Mouse (Mus musculus): ENCODE results near the gene Bub3. TPM values are rescaled to one million over a fixed set of nuclear protein-coding genes. Genes with fewer than 3 reads are reported as not detected.

The Bub3 gene
- 222 and 231 TPM in 2 replicates for polyA plus RNA-seq (2015; fragmentation: Nextera tagmentation; extraction: Ambion mirVana)

- peak within 1 kb of the TSS; percentile 87 for H3K4me3 ChIP-seq (replicated peaks)
- peak; percentile 96 for ATAC-seq (replicated peaks; ENCODE audit: low FRiP score)
- H3K36me3 ChIP-seq: peaks cover 34% of the 10 kb centered on the region
- peak within 1 kb of the TSS; percentile 89 for H3K9ac ChIP-seq
- peak within 1 kb of the TSS; percentile 61 for H3K4me2 ChIP-seq
- WGBS: under 1% methylated on average over 47 of the region's 51 CpGs
- H3K4me1 ChIP-seq: peaks cover 33% of the 10 kb centered on the region
- peak within 1 kb of the TSS; percentile 93 for H3K27ac ChIP-seq
- H3K27me3 ChIP-seq: peaks cover 45% of the 10 kb centered on the region
- no peaks in the 10 kb centered on the region for H3K9me3 ChIP-seq (replicated peaks)
Observed at GRCm38 (mm10) chr7:131559986-131560696, at the start of gene Bub3. Bub3 (plus strand) TSS chr7:131560222.

- H3K4me1 ChIP-seq: peaks cover 32% of the 10 kb centered on the region
- H3K36me3 ChIP-seq: no peaks in the 10 kb centered on the region
- H3K27me3 ChIP-seq: peaks cover 86% of the 10 kb centered on the region
- H3K4me3 ChIP-seq (replicated peaks): no peak overlapping the region
- ATAC-seq (replicated peaks; ENCODE audit: low FRiP score): peak; percentile 68; the same call in 1 of the 2 replicates
- no peaks in the 10 kb centered on the region for H3K9me3 ChIP-seq (replicated peaks)
- H3K9ac ChIP-seq: no peak overlapping the region
- H3K27ac ChIP-seq: no peak overlapping the region
- no peak overlapping the region for H3K4me2 ChIP-seq
- WGBS: under 1% methylated on average over 7 of the region's 7 CpGs
Observed at GRCm38 (mm10) chr7:131539979-131540378, 20.0 kb upstream of the Bub3 start.

- Histone ChIP-seq H3K36me3 (no peaks in the 10 kb centered on the region), H3K9ac (no peak overlapping the region), H3K27ac (no peak overlapping the region), H3K9me3 (replicated peaks) (no peaks in the 10 kb centered on the region), H3K4me3 (replicated peaks) (peak overlapping the region; percentile 41), H3K4me1 (peaks cover 32% of the 10 kb centered on the region), H3K27me3 (peaks cover 98% of the 10 kb centered on the region), H3K4me2 (peak overlapping the region; percentile 72)
- no peak for ATAC-seq (replicated peaks; ENCODE audit: low FRiP score)
- WGBS: 1% methylated on average over 41 of the region's 41 CpGs
Observed at GRCm38 (mm10) chr7:131541184-131542114, 18.6 kb upstream of the Bub3 start.

- peak within 1 kb of the TSS; percentile 72 for H3K4me2 ChIP-seq
- no peak within 1 kb of the TSS for H3K9ac ChIP-seq
- no peak; the same call in 1 of the 2 replicates for ATAC-seq (replicated peaks; ENCODE audit: low FRiP score)
- peaks cover 98% of the 10 kb centered on the region for H3K27me3 ChIP-seq
- peak within 1 kb of the TSS; percentile 41 for H3K4me3 ChIP-seq (replicated peaks)
- under 1% methylated on average over 63 of the region's 65 CpGs for WGBS
- peaks cover 32% of the 10 kb centered on the region for H3K4me1 ChIP-seq
- no peaks in the 10 kb centered on the region for H3K36me3 ChIP-seq
- H3K9me3 ChIP-seq (replicated peaks): no peaks in the 10 kb centered on the region
- H3K27ac ChIP-seq: no peak within 1 kb of the TSS
Observed at GRCm38 (mm10) chr7:131542115-131542871, 17.7 kb upstream of the Bub3 start, which contains the start of gene Hmx3. Hmx3 (plus strand) TSS chr7:131542867.

- H3K4me2 ChIP-seq: peak overlapping the region; percentile 72
- peak overlapping the region; percentile 41 for H3K4me3 ChIP-seq (replicated peaks)
- ATAC-seq (replicated peaks; ENCODE audit: low FRiP score): no peak
- peaks cover 32% of the 10 kb centered on the region for H3K4me1 ChIP-seq
- no peaks in the 10 kb centered on the region for H3K9me3 ChIP-seq (replicated peaks)
- H3K36me3 ChIP-seq: no peaks in the 10 kb centered on the region
- H3K27me3 ChIP-seq: peaks cover 98% of the 10 kb centered on the region
- WGBS: under 1% methylated on average over 69 of the region's 71 CpGs
- H3K9ac ChIP-seq: no peak overlapping the region
- no peak overlapping the region for H3K27ac ChIP-seq
Observed at GRCm38 (mm10) chr7:131542872-131543622, 17.0 kb upstream of the Bub3 start.

- no peak for ATAC-seq (replicated peaks; ENCODE audit: low FRiP score)
- H3K9ac ChIP-seq: no peak overlapping the region
- H3K36me3 ChIP-seq: no peaks in the 10 kb centered on the region
- no peaks in the 10 kb centered on the region for H3K9me3 ChIP-seq (replicated peaks)
- H3K27me3 ChIP-seq: peaks cover 98% of the 10 kb centered on the region
- peak overlapping the region; percentile 41 for H3K4me3 ChIP-seq (replicated peaks)
- H3K27ac ChIP-seq: no peak overlapping the region
- peak overlapping the region; percentile 72 for H3K4me2 ChIP-seq
- peaks cover 32% of the 10 kb centered on the region for H3K4me1 ChIP-seq
- under 1% methylated on average over 75 of the region's 75 CpGs for whole genome bisulfite sequencing
Observed at GRCm38 (mm10) chr7:131543623-131544481, 16.2 kb upstream of the Bub3 start.

GRCm38 (mm10) chr7:131544871-131545270 lies 15.2 kb upstream of the Bub3 start:
- 2% methylated on average over 5 of the region's 5 CpGs for WGBS
- Histone ChIP-seq H3K27me3 (peaks cover 98% of the 10 kb centered on the region), H3K4me1 (peaks cover 32% of the 10 kb centered on the region), H3K9me3 (replicated peaks) (no peaks in the 10 kb centered on the region), H3K36me3 (no peaks in the 10 kb centered on the region), H3K4me3 (replicated peaks) (no peak overlapping the region), H3K9ac (no peak overlapping the region), H3K4me2 (no peak overlapping the region), H3K27ac (no peak overlapping the region)
- no peak for ATAC-seq (replicated peaks; ENCODE audit: low FRiP score)

GRCm38 (mm10) chr7:131545701-131546385 lies 14.2 kb upstream of the Bub3 start:
- H3K4me2 ChIP-seq: no peak overlapping the region
- WGBS: 1% methylated on average over 13 of the region's 13 CpGs
- H3K36me3 ChIP-seq: no peaks in the 10 kb centered on the region

GRCm38 (mm10) chr7:131546423-131546822 lies 13.6 kb upstream of the Bub3 start:
- 0% methylated on average over 2 of the region's 2 CpGs for WGBS
- H3K27ac ChIP-seq: no peak overlapping the region
- H3K4me1 ChIP-seq: peaks cover 32% of the 10 kb centered on the region
- peaks cover 98% of the 10 kb centered on the region for H3K27me3 ChIP-seq
- no peaks in the 10 kb centered on the region for H3K9me3 ChIP-seq (replicated peaks)
- H3K9ac ChIP-seq: no peak overlapping the region
- H3K36me3 ChIP-seq: no peaks in the 10 kb centered on the region
- no peak overlapping the region for H3K4me2 ChIP-seq
- no peak for ATAC-seq (replicated peaks; ENCODE audit: low FRiP score)
- no peak overlapping the region for H3K4me3 ChIP-seq (replicated peaks)

More at GRCm38 (mm10) chr7:131545701-131546385, 14.2 kb upstream of the Bub3 start:
- H3K4me1 ChIP-seq: peaks cover 32% of the 10 kb centered on the region
- no peak overlapping the region for H3K27ac ChIP-seq
- H3K9me3 ChIP-seq (replicated peaks): no peaks in the 10 kb centered on the region
- no peak overlapping the region for H3K4me3 ChIP-seq (replicated peaks)
- peaks cover 98% of the 10 kb centered on the region for H3K27me3 ChIP-seq
- H3K9ac ChIP-seq: no peak overlapping the region
- no peak for ATAC-seq (replicated peaks; ENCODE audit: low FRiP score)

- Histone ChIP-seq H3K27ac (no peak overlapping the region), H3K9ac (no peak overlapping the region), H3K4me2 (no peak overlapping the region), H3K4me1 (peaks cover 22% of the 10 kb centered on the region), H3K4me3 (replicated peaks) (no peak overlapping the region), H3K9me3 (replicated peaks) (no peaks in the 10 kb centered on the region), H3K36me3 (no peaks in the 10 kb centered on the region), H3K27me3 (peaks cover 98% of the 10 kb centered on the region)
- WGBS: 5% methylated on average over 5 of the region's 5 CpGs
- no peak for ATAC-seq (replicated peaks; ENCODE audit: low FRiP score)
Observed at GRCm38 (mm10) chr7:131547481-131547880, 12.5 kb upstream of the Bub3 start.

Measured in kidney, embryonic 15.5 days (tissue).